Mouse (Mus musculus) liver, postnatal 0 days (tissue): ENCODE data around the gene Sulf2.

Source experiments
- CTCF ChIP-seq: sonication (generic); IDR thresholded peaks from 2 replicates; pipeline ENCODE4 v1.5.1; 2016; ENCODE audit warnings: antibody characterized with exemption, low read depth
- EP300 ChIP-seq: IDR thresholded peaks from 2 replicates; pipeline ENCODE4 v1.6.1; 2016; ENCODE audit warnings: antibody characterized with exemption, low read depth, mild to moderate bottlenecking

DNA sequence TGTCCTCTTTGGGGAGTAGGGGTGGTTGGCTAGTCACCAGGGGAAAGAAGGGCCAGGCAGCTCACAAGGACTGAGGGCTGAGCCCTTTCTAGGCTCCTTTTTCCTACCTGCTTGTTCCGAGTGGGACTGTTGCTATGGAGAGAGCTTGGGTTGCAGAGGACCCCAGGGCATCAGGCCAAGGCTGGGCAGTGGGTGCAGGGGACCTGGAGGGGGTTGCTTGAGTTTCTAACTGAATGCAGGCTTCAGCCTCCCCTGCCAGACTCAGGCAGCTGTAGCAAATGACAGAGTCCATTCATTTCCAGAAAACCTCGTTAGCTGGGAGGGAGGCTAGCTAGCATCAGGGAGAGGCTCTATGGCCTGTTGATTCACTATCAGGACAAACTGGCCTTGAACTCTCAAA is 48.8 kb downstream of the Sulf2 start:
- TF ChIP-seq CTCF (no peak), EP300 (no peak)
